Mouse (Mus musculus) mesoderm, embryonic 11.5 days (tissue): Measurements from ENCODE around the gene Rhog.
A peak's percentile ranks its signal among the peaks of the same experiment; 100 is the strongest.
"Not testable (repeated sequence)": the region's sequence is repeated elsewhere in the genome, so short reads cannot be mapped to it uniquely, and the experiment has no call there.

Experiments
- DNase-seq: peaks from one replicate; pipeline ENCODE4 v3.0.0-alpha.2; 2012; ENCODE audit warnings: low read depth, low spot score

Gene Rhog

DNA sequence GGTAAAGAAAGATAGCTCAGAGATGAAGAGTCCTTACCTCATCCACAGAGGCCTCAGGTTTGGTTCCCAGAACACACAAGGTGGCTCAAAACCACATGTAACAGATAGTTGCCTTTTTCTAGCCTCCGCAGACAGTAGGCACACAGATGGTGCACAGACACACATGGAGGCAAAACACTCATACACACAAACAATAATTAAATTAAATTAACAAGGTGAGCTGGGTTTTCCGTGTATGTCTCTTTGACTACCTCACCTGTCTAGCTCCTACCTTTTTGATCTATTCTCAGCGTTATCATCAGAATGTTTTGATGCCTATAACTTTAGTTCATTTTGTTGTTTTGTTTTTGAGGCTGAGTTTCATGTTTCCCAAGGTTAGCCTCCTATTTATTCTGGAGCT, at the start of gene Rhog:
Gene Rhog (minus strand): TSS at position 101 of the 400 bp plus-strand sequence.
- DNase-seq = no peak

DNA sequence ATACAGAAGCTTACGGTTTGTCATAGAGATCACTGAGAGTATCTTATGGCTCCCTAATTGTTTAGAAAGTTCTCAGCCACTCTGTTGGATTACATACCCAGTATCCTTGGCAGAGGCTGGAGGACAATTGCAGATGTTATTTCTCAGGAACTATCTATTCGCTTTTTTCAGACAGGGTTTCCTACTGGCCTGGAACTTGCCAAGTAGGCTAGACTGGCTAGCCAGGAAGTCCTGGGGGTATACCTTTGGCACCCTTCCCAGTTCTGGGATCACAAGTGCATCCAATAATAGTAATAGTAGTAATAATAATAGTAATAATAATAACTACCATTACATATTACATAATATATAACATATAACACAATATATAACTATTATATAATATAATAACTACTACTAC, 49.7 kb upstream of the Rhog start:
- no peak for DNase-seq

DNA sequence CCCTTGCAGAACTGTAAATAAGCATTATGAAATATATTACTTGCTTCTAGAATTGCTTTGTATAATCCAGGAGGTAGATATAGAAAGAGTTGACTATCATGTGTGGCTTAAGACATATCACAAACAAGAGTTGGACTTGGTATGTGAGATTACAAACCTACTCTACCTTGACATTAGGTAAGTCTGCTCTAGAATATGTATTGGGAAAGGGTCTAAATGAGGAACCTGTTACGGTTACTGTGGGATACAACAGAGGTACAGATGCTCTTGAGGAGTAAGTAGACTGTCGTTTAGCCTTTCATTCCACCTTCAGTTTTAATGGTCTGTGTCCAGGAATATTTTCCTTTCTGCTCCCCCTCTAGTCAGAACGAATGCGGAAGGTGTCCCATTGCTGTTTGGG, 46.6 kb upstream of the Rhog start:
- DNase-seq = no peak

DNA sequence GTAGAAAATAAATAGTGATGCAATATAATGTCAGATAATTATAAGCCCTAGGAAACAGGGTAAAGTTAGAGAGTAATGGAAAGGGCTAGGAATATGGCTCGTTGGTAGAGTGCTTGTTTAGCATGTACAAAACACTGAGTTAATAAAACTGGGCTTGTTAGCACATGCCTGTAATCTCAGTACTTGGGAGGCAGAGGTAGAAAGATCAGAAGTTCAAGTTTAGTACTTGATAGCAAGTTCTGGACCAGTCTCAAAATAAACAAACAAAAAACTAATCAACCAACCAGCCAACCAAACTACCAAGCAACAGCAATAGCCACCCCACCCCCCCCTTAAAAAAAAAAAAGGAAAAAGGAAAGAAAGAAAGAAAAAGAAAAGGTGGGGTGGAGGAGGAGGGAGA, 44.9 kb upstream of the Rhog start:
- no peak for DNase-seq

DNA sequence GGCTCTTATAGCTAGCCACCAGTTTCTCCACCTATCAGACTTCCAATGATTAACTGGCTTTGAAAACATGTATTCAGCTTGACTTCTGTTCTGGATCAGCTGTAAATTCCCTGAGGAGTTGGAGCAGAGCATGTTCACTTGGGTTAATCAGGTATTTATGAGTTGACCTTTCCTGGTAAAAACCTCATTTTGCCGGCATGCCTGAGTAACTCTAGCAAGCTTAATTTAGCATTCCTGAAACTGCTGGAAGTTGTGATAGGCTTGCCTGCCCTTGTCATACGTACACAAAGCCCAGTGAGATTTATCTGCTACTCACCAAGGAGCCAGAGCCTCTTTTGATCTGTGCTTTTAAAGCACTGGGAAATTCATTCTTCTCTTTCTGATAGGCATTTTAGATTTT, 37.4 kb upstream of the Rhog start:
- DNase-seq = peak; percentile 70

DNA sequence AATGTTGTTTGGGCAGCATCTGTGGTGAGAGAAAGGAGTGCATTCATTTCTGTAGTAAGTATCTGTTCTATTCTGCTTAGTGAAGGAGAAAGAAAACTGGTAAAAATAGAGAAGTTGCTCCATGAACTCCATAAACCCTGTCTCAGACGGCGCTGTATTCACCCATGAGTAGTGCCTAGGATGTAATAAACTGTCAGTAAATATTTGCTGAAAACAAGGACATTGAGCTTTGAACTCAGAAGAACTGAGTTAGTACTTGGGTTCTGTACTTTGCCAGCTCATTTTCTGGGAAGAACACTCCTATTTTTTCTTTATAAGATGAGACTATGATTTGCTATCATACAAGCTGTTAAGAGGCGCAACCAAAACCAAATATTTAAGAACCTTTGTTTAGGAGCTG, 36.4 kb upstream of the Rhog start:
- DNase-seq = no peak

DNA sequence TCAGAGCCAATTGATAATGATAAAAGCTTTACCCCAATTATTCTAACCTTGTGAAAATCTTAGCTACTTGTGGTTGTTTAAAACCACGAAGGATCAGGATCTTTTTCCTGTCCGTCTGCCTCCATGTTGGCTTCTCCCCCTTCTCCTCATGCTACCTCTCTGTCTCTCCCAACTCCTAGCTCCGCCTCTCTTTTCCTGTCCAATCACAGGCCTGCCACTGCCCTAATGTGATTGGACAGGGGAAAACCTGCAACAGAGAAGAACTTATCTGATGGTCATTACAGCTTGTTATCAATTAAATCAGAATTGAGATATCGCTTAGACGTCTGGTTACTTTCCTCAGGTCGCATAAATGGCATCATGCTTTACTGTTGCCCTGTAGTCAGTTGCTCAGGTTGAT, 33.6 kb upstream of the Rhog start:
- DNase-seq = no peak

DNA sequence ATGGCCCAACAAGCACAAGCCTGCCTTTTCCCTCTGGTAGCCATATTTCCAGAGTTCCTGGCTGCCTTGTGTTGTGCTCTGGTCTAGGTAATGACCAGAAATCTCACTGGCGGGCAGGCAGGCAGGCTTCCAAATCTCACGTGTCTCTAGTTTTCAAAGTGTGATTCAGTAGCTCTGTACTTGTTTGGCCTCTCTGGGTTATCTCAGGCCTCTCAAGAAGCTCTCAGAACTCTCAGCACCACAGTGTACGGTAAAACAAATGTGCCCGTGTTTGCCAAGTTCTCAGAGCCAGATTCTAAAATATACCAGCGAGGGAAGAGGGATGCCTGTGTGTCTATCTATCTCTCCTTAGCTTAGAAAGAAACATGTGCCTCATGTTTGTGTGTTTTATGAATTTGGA, 26.4 kb upstream of the Rhog start:
- no peak for DNase-seq

DNA sequence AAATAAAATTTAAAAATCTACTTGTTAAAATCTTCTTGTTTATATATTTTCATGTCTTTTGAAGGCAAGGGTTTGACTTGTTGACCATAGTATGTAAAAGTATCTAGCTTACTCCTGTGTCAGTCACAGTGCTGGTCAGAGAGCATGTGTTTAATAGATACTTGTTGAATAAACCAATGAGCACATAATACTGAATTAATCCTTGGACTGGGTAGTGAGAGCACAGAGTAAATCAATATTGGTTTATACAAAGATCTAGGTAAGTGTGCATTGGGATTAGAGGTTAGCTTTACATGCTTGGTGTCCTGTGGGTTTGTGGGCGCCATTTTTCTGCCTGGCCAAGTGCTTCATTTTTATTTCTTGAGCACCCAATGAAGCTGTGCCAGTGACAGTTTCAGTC, 25.5 kb upstream of the Rhog start:
- no peak for DNase-seq

DNA sequence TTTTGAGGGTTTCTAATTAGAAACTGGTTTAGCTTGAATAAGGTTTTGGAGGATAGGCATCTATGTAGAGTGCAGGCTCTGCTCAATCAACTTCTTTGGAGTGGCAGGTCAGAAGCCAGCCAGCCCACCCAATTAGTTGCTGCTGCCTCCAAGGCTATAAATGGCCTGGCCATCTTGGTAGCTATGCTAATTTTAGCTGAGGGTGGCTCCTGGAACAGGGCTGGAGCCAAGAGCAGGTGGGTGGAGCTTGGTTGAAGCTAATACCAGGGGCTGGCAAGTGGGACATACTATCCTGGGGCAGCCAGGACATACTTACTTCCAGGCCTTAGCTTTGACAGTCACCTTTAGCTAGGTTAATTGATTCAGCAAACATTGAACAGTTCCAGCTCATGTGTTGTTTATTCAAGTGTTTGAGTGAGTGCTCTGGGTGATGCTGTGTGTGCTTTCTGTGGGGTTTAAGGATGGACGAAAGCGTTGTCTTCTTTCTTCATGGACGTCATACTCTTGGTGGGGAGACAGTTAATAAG, 16.6 kb upstream of the Rhog start:
- no peak for DNase-seq

DNA sequence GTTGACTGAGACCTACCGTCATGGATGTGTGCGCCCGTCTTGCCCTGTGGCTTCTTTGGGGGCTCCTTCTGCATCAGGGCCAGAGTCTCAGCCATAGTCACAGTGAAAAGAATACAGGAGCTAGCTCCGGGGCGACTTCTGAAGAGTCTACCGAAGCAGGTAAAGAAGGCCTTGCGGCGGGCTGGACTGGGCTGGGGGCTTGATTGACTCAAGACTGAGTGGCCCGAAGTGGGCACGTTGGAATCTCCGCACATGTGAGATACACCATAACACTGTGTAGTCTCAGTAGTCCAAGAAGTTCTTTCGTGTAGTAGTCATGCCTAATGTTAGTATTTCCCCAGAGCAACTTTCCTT, 12.5 kb upstream of the Rhog start:
- no peak for DNase-seq

DNA sequence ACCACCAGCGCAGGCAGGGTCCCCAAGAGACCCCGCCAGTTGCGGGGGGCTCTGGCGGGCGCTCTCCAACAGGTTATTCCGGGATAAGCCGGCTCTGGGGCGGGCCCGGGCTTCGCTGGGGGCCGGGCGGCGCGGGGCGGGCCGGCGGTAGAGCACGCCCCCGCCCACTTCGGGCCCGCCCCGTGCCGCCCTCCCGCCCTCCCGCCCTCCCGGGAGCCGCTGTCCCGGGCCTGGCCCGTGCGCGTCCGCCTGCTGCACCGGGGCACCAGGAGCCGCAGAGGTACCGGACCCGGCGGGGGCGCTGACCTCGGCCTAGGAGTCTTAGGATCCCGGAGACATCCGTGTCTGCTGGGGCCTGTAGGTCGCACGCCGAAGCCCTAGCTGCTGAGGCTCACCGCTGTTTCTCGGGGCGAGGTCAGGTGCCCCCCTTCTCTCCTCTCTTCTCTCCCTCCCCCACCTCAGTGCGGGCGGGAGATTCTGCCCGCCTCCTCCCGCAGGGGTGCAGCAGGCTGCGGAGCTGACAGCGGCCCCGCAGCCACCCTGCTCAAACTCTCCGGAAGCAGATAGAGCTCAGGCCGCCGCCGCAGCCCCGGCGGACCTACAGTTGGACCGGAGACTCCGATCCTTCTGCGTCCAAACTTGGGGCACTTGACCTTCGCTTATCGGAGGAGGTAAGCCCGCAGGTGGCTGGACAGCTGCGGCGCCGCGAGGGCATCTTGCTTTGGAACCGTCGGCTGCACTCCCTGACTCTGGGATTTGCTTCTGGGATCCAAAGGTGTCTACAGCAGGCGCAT, 11.9 kb upstream of the Rhog start, which contains the start of gene Stim1:
Gene Stim1 (plus strand): TSS at position 206 of the 794 bp plus-strand sequence.
- peak; percentile 55 for DNase-seq

DNA sequence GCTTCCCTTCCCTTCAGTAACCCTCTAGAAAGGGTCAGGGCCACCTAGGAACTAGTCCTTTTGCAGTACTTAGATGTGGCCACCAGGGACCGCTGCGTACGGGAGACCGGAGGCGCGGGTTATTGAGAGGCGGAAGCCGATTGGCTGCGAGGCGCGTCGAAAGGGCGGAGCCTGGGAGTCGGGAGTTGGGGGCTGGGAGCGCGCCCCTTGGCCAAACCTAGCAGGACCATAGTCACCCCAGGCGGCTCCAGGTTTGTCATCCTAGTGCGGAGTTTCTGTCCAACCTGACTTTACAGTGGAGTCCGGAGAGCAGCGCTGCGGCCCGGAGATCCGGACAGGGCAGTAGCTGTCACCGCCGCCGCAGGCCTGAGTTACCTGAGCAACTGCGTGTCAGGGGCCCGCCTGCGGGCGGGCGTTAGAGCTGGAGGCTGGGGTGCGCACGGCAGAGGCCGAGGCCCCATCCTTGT, 11.3 kb upstream of the Rhog start:
- DNase-seq = peak; percentile 95

DNA sequence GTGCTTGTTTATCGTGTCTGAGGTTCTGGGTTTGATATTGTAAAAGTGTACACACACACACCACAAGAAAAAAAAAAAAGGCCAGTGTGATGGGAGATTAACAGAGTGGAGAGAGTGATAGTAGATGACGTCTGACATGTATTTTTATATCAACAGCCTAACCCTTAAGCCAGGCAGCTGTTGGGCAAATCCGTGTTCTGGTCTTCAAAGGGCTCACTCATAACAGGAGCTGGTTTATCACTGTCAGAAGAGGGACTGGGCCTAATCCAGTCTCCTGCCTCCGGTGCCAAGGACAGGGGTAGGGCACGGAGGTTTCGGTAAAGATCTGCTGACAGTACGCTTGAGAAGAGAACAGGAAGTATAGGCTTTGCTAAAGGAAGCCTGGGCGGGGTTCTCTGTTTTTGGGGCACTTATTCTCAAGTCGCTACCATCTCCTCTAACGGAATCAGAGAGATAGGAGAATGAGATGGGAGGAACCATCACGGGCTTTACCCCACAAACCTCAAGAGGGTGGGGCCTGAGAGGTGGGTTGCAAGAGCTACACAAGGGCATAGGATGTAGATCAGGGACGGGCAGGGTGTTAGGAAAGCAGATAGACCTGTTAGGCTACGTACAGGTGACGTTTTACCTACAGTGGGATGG, 10.7 kb upstream of the Rhog start:
- no peak for DNase-seq

DNA sequence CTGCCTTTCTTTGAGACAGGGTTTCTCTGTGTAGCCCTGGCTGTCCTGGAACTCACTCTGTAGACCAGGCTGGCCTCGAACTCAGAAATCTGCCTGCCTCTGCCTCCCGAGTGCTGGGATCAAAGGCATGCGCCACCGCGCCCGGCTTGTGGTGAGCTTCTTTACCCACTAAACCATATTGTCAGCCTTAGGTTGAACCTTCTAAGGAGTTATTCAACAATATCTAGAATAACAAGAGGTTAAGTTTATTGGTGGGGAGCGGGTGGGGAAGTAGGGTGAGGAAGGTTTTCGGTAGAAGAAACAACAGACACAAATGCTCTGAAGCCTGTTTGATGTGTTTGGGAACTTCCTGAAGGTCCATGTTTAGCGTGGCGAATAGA, 10.2 kb upstream of the Rhog start:
- DNase-seq = not testable (repeated sequence)

DNA sequence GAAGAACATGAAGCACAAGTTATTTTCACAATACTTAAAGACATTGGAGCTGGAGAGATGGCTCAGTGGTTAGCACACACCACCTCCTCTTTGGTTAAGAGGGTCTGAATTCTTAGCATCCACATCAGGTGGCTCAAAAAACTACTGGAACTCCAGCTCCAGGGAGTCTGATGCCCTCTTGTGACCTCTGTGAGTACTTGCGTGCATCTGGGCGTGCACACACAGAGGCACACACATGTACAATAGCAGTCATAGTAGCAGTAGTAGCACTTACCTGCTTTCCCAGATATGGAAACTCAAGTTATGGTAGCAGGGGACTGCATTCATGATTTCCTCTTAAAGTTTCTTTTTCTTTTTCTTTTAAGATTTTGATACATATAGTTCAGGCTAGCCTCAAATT, 7.2 kb upstream of the Rhog start:
- no peak for DNase-seq

DNA sequence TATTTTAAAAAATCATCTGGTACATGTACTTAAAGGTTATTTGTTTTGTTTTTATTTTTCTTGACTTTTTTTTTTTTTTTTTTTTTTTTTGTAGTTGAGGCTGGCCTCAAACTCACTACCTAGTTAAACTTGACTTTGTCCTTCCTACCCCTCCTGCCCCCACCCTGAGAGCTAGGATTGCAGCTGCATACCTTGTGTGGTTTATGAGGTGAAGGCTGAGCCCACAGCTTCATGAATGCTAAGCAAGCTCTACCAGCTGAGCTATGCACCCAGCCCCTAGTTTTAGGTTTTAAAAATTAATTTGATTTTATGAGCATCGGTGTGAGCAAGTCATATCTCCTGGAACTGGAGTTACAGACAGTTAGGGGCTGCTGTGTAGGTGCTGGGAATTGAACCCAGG, 4.7 kb upstream of the Rhog start:
- DNase-seq = no peak

DNA sequence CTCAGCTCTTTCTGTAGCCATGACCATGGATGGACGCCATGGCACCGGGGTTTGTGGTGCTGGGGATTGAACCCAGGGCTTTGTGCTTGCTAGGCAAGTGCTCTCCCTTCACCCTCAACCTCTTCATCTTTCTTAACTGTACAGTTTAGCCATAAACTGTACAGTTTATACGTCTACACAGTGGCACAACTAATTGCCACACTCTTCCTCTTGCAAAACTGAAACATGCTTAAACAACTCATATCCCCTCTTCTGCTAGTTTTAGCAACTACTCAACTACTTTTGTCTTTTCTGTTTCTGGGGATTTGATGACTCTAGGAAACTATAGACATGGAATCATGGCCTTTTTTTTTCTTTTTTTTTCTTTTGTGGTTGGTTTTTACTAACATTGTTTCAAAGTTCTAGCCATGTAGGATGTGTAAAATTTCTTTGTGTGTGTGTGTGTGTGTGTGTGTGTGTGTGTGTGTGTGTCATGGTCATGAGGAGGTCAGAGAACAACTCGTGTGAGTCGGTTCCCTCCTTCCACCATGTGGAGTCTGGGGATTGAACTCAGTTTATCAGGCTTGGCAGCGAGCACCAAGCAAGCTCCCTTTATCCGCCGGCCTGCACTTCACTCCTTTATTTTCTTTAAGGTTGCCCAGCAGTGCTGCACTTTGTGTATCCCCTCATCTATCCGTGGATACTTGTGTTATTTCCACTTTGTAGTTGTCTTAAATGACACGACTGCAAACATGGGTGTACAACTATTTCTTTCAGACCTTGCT, 4.0 kb upstream of the Rhog start:
- DNase-seq = no peak

DNA sequence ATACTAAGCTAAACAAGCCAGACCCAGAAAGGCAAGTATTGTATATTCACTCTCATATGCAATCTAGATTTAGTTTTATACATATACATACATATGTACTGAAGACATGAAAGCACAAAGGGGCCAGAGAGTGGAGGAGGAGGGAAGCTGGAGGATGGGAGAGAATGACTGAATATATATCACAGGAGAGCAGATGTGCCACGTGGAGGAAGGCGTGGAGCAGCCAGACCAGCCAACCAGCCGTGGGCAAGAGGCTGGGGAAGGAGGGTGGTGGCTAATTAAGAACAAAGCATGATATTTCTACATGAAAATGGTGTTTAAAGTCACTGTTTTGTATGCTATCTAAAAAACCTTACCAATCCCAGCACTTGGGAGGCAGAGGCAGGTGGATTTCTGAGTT, 2.9 kb upstream of the Rhog start:
- DNase-seq = no peak

DNA sequence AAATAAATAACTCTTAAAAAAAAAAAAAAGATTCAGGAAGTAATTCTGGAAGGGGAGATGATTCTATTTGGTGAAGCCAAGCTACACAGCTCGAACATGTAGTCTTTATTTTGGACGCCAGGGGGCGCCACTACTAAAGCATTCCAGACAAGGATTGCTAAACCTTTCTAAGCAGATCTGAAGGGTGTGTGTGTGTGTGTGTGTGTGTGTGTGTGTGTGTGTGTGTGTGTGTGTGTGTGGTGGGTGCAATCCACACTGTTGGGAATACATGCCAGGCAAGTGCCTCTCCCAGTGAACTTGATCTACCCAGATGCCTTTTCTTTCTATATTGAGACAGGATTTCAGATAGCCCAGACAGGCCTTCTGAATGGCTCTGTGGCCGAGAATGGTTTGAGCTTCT, 2.3 kb upstream of the Rhog start:
- peak; percentile 76 for DNase-seq

DNA sequence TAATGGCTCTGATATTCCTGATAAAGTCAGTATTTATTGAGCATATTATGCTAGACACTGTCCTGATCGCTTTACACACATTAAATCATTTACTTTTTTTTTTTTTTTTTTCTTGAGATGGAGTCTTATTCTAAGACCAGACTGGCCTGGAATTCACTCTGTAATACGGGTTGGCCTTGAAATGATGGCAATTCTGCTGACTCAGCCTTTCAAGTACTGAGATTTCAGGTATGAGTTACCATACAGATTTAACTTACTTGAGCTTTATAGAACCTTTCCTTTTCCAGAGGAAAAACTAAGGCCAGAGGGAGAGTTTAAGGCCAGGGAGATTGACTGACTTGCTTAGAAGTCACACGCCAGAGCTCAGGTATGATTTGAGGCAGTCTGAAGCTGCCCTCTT, 782 bp upstream of the Rhog start:
- no peak for DNase-seq

DNA sequence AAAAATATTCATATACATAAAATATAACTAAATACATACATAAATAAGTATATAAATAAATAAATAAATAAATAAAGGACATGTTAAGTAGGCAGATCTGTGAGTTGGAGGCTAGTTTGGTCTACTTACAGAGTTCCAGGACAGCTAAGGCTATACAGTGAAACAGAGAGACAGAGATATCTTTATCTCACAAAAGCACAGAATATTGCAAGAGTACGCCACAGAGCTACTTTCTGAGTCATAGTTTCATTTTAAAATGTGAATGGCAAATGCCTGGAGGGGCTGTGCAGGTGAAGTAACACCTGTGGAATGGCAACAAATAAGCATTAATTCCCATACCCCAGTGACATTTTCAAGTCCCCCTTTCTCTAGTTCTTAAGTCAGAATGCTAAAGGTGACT, 2.2 kb downstream of the Rhog start:
- DNase-seq = no peak
